Mouse (Mus musculus) stomach, embryonic 14.5 days (tissue): Measurements from ENCODE around the gene Aurkb. TPM values are rescaled to one million over a fixed set of nuclear protein-coding genes. Genes with fewer than 3 reads are reported as not detected.
A peak's percentile ranks its signal among the peaks of the same experiment; 100 is the strongest.
"Not testable (repeated sequence)": the region's sequence is repeated elsewhere in the genome, so short reads cannot be mapped to it uniquely, and the experiment has no call there.

Source experiments
- ATAC-seq: fragments of 200-750 bp; cut with Nextera tagmentation; 2 replicates; pipeline ENCODE4 v1.8.0; 2017; ENCODE audit warnings: low read depth, moderate TSS enrichment; ENCODE audit not compliant: insufficient number of reproducible peaks, insufficient read depth, low FRiP score
- H3K27ac ChIP-seq: fragments of 300-500 bp; sonication (generic); 2 replicates; pipeline ENCODE4 v1.5.1; 2014; ENCODE audit warnings: mild to moderate bottlenecking, low read length, moderate library complexity, mixed read lengths
- H3K27me3 ChIP-seq: fragments of 300-500 bp; sonication (generic); 2 replicates; pipeline ENCODE4 v1.6.1; 2014; ENCODE audit warnings: low read length, control low read depth, mixed read lengths; ENCODE audit not compliant: control insufficient read depth, insufficient read depth
- H3K36me3 ChIP-seq: fragments of 300-500 bp; sonication (generic); 2 replicates; pipeline ENCODE4 v1.6.1; 2014; ENCODE audit warnings: mild to moderate bottlenecking, control low read depth, low read length, moderate library complexity, mixed read lengths; ENCODE audit not compliant: control insufficient read depth, insufficient read depth
- H3K4me1 ChIP-seq: fragments of 300-500 bp; sonication (generic); 2 replicates; pipeline ENCODE4 v1.6.1; 2014; ENCODE audit warnings: low read length, control low read depth, mixed read lengths; ENCODE audit not compliant: control insufficient read depth, insufficient read depth
- H3K4me2 ChIP-seq: fragments of 300-500 bp; sonication (generic); replicated peaks from 2 replicates; pipeline ENCODE4 v1.6.1; 2014; ENCODE audit warnings: low read depth, low read length, control low read depth
- H3K4me3 ChIP-seq: fragments of 300-500 bp; sonication (generic); 2 replicates; pipeline ENCODE4 v1.5.1; 2014; ENCODE audit warnings: low read depth, low read length, control low read depth
- H3K9ac ChIP-seq: fragments of 300-500 bp; sonication (generic); replicated peaks from 2 replicates; pipeline ENCODE4 v1.6.1; 2014; ENCODE audit warnings: low read depth, mild to moderate bottlenecking, control low read depth, low read length, moderate library complexity, mixed read lengths
- H3K9me3 ChIP-seq: fragments of 300-500 bp; sonication (generic); 2 replicates; pipeline ENCODE4 v1.6.1; 2016; ENCODE audit warnings: low read depth, low read length, control low read depth; ENCODE audit not compliant: control insufficient read depth
- WGBS: fragments of 180-500 bp; shearing (Covaris S2); extraction: QIAGEN DNeasy Blood & Tissue Kit; methylation state at CpG from one replicate; pipeline ENCODE4 v1.1.7; 2014; 5-methylcytosine and 5-hydroxymethylcytosine counted together
- polyA plus RNA-seq: library from polyadenylated mRNA; unstranded; fragments of >200 nt; fragmentation: Nextera tagmentation; extraction: Ambion mirVana; gene quantifications from 2 replicates; pipeline ENCODE4 v1.2.1, GENCODE M21; 2014

Aurkb gene
- polyA plus RNA-seq, 1 experiment from 2014 or later, result 153 TPM

DNA sequence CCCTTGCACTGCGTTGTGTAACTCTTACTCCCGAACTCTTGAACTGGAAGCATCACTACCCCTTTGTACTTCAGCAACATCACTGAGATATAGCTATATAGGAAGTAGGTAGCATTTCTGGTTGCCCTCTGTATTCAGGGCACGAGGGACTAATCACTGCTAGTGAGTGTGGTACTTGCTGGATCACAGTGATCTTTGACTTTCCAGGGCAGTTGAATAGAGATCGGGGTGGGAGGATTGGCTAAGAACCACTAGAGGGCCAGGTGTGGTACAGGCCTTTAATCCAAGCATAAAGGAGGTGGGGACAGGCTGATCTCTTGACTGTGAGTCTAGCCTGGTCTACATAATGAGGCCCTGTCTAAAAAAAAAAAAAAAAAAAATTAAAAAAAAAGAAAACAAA is 47.4 kb downstream of the Aurkb start:
- H3K4me1 ChIP-seq, result peaks cover 30% of the 10 kb centered on the region
- no peak for ATAC-seq
- H3K4me2 ChIP-seq, result no peak overlapping the region
- no peaks in the 10 kb centered on the region for H3K27me3 ChIP-seq
- H3K27ac ChIP-seq, result no peak overlapping the region
- H3K36me3 ChIP-seq, result peaks cover 24% of the 10 kb centered on the region
- H3K4me3 ChIP-seq, result no peak overlapping the region
- WGBS, result 91% methylated on average over 4 of the region's 4 CpGs
- no peaks in the 10 kb centered on the region for H3K9me3 ChIP-seq
- H3K9ac ChIP-seq, result no peak overlapping the region

DNA sequence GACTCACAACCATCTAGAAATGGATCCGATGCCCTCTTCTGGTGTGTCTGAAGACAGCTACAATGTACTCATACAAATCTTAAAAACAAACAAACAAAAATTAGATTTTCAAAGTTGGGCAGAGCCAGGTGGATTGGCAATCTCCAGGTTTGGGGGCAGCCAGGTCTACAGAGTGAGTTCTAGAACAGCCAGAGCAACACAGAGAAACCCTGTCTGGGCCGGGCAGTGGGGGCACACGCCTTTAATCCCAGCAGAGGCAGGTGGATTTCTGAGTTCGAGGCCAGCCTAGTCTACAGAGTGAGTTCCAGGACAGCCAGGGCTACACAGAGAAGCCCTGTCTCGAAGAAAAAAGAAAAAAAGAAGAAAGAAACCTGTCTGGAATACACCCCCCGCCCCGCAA is 48.4 kb downstream of the Aurkb start:
- not testable (repeated sequence) for H3K4me3 ChIP-seq, ATAC-seq

GRCm38 (mm10) chr11:69094697-69095429 is 49.4 kb downstream of the Aurkb start, which contains the start of gene Per1:
Gene Per1, plus strand, starts transcription at chr11:69095217.
- peak within 1 kb of the TSS; percentile 46 for H3K4me3 ChIP-seq
- peak within 1 kb of the TSS; percentile 83 for H3K4me2 ChIP-seq
- peak within 1 kb of the TSS; percentile 88 for H3K27ac ChIP-seq
- under 1% methylated on average over 37 of the region's 37 CpGs for WGBS
- H3K36me3 ChIP-seq, result peaks cover 22% of the 10 kb centered on the region
- H3K9me3 ChIP-seq, result no peaks in the 10 kb centered on the region
- peaks cover 31% of the 10 kb centered on the region for H3K4me1 ChIP-seq
- no peaks in the 10 kb centered on the region for H3K27me3 ChIP-seq
- peak; percentile 94 for ATAC-seq
- H3K9ac ChIP-seq, result peak within 1 kb of the TSS; percentile 47

More for the DNA sequence above, 48.4 kb downstream of the Aurkb start:
- not testable (repeated sequence) for H3K9me3 ChIP-seq, H3K4me2 ChIP-seq, H3K27ac ChIP-seq, H3K27me3 ChIP-seq, H3K9ac ChIP-seq
- H3K4me1 ChIP-seq, result peaks cover 37% of the 10 kb centered on the region
- 90% methylated on average over 7 of the region's 7 CpGs for WGBS
- H3K36me3 ChIP-seq, result peaks cover 24% of the 10 kb centered on the region

GRCm38 (mm10) chr11:69095511-69096231 is 50.2 kb downstream of the Aurkb start:
- H3K27ac ChIP-seq, result peak overlapping the region; percentile 88
- H3K27me3 ChIP-seq, result no peaks in the 10 kb centered on the region
- peak overlapping the region; percentile 47 for H3K9ac ChIP-seq
- peaks cover 18% of the 10 kb centered on the region for H3K36me3 ChIP-seq
- H3K4me2 ChIP-seq, result peak overlapping the region; percentile 83
- no peak for ATAC-seq
- H3K4me3 ChIP-seq, result peak overlapping the region; percentile 46
- 2% methylated on average over 27 of the region's 27 CpGs for WGBS
- H3K4me1 ChIP-seq, result peaks cover 31% of the 10 kb centered on the region
- no peaks in the 10 kb centered on the region for H3K9me3 ChIP-seq

- no peak for ATAC-seq
- H3K4me1 ChIP-seq, result peaks cover 31% of the 10 kb centered on the region
- peak overlapping the region; percentile 83 for H3K4me2 ChIP-seq
- peaks cover 19% of the 10 kb centered on the region for H3K36me3 ChIP-seq
- H3K27ac ChIP-seq, result peak overlapping the region; percentile 88
- H3K9me3 ChIP-seq, result no peaks in the 10 kb centered on the region
- peak overlapping the region; percentile 47 for H3K9ac ChIP-seq
- no peaks in the 10 kb centered on the region for H3K27me3 ChIP-seq
- peak overlapping the region; percentile 46 for H3K4me3 ChIP-seq
- 13% methylated on average over 9 of the region's 9 CpGs for WGBS
Measured at GRCm38 (mm10) chr11:69096360-69096986, 51.0 kb downstream of the Aurkb start.

DNA sequence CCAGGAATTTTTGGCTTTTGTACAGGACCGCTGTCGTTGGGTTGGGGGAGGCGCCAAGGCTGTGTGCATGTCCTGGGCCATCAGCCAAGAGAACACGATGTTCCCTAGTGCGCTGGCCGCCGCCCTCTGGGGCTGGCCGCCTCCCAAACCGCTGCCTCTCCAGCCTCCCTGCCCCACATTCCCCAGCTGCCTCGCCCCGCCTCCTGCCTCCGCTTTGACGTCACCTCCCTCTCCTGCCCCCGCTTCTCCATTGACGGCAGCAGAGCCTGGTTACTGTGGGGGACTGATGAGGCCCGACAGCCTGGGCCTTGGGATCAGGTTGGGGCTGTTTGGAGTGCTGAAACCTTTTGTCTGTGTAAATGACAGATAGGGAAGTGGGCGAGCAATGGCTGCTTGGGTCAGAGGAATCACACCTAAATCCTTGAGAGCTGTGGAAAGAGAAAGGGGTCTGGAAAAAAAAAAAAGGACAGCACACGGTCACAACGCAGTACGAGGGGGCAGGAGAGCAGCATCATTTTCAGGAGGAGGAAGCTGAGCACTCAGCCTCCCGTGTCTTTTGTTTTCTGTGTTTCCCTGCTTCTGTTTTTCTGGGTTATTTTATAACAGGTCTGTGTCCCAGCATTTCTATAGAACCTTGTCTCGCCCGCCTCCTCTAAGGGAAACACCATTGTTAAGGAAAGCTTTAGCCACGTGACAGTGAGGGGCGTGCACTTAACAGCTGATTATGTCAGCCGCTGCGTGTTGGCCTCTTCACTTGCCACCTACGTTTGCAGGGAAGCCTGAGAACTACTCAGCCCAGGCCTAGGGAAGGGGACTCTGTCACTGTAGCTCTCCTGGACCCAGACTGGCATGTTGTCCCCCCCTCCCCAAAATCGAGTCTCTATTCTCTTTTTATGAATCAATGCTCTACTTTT is 51.8 kb downstream of the Aurkb start:
- H3K27me3 ChIP-seq, result no peaks in the 10 kb centered on the region
- H3K9ac ChIP-seq, result 0 out of 2 replicates have a peak overlapping the region, but pooled peaks have one; percentile 26
- H3K4me2 ChIP-seq, result peak overlapping the region; percentile 83
- H3K4me1 ChIP-seq, result peaks cover 31% of the 10 kb centered on the region
- peak overlapping the region; percentile 88 for H3K27ac ChIP-seq
- WGBS, result 2% methylated on average over 28 of the region's 29 CpGs
- ATAC-seq, result peak; percentile 50
- no peaks in the 10 kb centered on the region for H3K9me3 ChIP-seq
- peak overlapping the region; percentile 46 for H3K4me3 ChIP-seq
- H3K36me3 ChIP-seq, result peaks cover 19% of the 10 kb centered on the region

DNA sequence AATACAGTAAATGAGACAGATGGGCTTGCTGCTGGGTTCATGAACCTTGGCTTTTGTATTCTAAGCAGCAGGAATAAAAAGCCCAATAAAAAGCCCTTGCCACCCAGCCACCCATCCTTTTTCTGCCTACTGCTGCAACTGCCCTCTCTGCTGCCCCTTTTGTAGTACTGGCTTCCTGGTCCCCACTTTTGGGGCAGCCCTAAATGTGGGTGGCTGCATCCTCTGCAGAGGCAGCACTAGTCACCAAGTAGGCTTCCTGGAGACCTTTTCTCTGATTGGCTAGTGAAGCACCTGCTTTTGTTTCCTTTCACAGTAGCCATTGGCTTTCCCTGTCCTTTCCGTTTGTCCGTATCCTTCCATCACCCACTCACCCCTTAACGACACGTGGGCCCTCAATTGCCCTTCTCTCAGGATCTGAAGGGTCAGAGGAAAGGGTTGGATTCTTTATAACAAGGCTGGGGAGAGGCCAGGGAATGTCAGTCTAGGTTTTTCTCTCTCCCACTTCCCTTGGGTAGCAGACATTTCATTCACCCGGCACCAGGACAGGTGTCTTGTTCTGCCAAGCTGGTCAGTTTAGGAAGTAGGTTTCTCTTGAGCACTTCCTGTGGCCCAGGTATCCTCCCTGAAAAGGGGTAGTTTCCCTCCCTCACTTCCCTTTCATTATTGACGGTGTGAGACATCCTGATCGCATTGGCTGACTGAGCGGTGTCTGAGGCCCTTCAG is 52.8 kb downstream of the Aurkb start:
- no peak for ATAC-seq

More for the DNA sequence above, 52.8 kb downstream of the Aurkb start:
- peak overlapping the region; percentile 83 for H3K4me2 ChIP-seq
- peak overlapping the region; percentile 52 for H3K4me3 ChIP-seq
- H3K4me1 ChIP-seq, result peaks cover 31% of the 10 kb centered on the region
- H3K27ac ChIP-seq, result peak overlapping the region; percentile 88
- 27% methylated on average over 8 of the region's 8 CpGs for WGBS
- H3K36me3 ChIP-seq, result peaks cover 25% of the 10 kb centered on the region
- H3K27me3 ChIP-seq, result no peaks in the 10 kb centered on the region
- no peaks in the 10 kb centered on the region for H3K9me3 ChIP-seq
- H3K9ac ChIP-seq, result no peak overlapping the region
